Mouse (Mus musculus) neural tube, embryonic 14.5 days (tissue): ENCODE data around the gene Myo16. TPM values are rescaled to one million over a fixed set of nuclear protein-coding genes. Genes with fewer than 3 reads are reported as not detected.

Experiments used
- ATAC-seq: fragments of 200-750 bp; cut with Nextera tagmentation; 2 replicates; pipeline ENCODE4 v1.8.0; 2017; ENCODE audit warnings: low read depth, mild to moderate bottlenecking, moderate TSS enrichment, moderate library complexity
- H3K27ac ChIP-seq: fragments of 300-500 bp; sonication (generic); 2 replicates; pipeline ENCODE4 v1.5.1; 2014; ENCODE audit warnings: low read depth, mild to moderate bottlenecking, control low read depth, low read length, moderate library complexity, mixed read lengths
- H3K27me3 ChIP-seq: fragments of 300-500 bp; sonication (generic); 2 replicates; pipeline ENCODE4 v1.6.1; 2014; ENCODE audit warnings: low read length; ENCODE audit not compliant: control insufficient read depth, insufficient read depth
- H3K36me3 ChIP-seq: fragments of 300-500 bp; sonication (generic); 2 replicates; pipeline ENCODE4 v1.6.1; 2014; ENCODE audit warnings: low read length, mixed read lengths; ENCODE audit not compliant: control insufficient read depth, insufficient read depth
- H3K4me1 ChIP-seq: fragments of 300-500 bp; sonication (generic); 2 replicates; pipeline ENCODE4 v1.6.1; 2014; ENCODE audit warnings: low read length; ENCODE audit not compliant: control insufficient read depth, insufficient read depth
- H3K4me2 ChIP-seq: fragments of 300-500 bp; sonication (generic); 2 replicates; pipeline ENCODE4 v1.6.1; 2014; ENCODE audit warnings: mild to moderate bottlenecking, low read depth, low read length, control low read depth
- H3K4me3 ChIP-seq: fragments of 300-500 bp; sonication (generic); 2 replicates; pipeline ENCODE4 v1.5.1; 2014; ENCODE audit warnings: low read depth, low read length, control low read depth, mixed read lengths
- H3K9ac ChIP-seq: fragments of 300-500 bp; sonication (generic); replicated peaks from 2 replicates; pipeline ENCODE4 v1.6.1; 2014; ENCODE audit warnings: low read depth, mild to moderate bottlenecking, control low read depth, low read length, mixed read lengths
- H3K9me3 ChIP-seq: fragments of 300-500 bp; sonication (generic); 2 replicates; pipeline ENCODE4 v1.6.1; 2016; ENCODE audit warnings: low read length; ENCODE audit not compliant: control insufficient read depth
- WGBS: fragments of 180-500 bp; shearing (Covaris S2); extraction: QIAGEN DNeasy Blood & Tissue Kit; methylation state at CpG from one replicate; pipeline ENCODE4 v1.1.7; 2014; 5-methylcytosine and 5-hydroxymethylcytosine counted together
- polyA plus RNA-seq: library from polyadenylated mRNA; unstranded; fragments of >200 nt; fragmentation: Nextera tagmentation; extraction: Ambion mirVana; gene quantifications from 2 replicates; pipeline ENCODE4 v1.2.1, GENCODE M21; 2014

Myo16 gene
- polyA plus RNA-seq, 1 experiment from 2014 or later: 11.8 TPM

DNA sequence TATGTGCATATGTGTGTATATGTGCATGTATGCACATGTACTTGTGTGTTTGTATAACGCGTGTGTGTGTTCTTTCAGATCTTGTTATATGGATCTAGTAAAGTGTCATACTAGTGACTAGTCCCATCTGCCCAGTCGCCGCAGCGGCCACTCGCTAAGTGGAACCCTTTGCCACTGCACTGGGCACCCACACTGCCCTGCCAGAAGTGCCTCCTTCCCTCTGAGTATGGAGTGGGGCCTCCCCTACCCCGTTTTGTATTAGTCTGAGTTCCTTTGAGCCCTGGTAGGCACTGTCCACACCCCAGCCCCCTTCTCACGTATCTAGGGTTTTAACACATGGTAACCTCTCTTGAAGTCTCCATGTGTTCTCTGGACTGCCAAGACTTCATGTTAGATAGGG, 264.3 kb downstream of the Myo16 start:
- H3K36me3 ChIP-seq: no peaks in the 10 kb centered on the region
- no peak overlapping the region for H3K4me2 ChIP-seq
- no peaks in the 10 kb centered on the region for H3K27me3 ChIP-seq
- 92% methylated on average over 8 of the region's 8 CpGs for WGBS
- no peak for ATAC-seq
- H3K9ac ChIP-seq: no peak overlapping the region
- no peak overlapping the region for H3K27ac ChIP-seq
- H3K4me3 ChIP-seq: no peak overlapping the region
- no peaks in the 10 kb centered on the region for H3K9me3 ChIP-seq
- no peaks in the 10 kb centered on the region; the same call in 1 of the 2 replicates for H3K4me1 ChIP-seq

DNA sequence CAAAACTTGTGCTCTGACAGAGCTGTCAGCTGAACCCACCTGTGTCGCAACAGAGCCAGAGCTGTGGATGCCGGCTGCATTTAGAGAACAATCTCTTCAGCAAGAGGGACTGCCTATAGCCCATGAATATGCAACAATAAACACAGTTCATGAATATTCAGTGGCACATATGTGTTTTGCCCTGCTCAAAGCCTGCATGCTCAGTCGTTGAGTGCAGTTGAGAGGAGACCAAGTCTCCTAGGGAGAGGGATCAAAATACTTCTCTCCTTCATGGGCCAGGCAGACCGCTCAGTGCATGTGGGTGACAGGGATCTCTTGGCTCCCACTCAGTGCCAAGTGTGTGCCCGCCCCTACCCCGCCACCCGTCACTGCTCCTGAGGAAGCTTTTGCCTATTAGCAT, 265.3 kb downstream of the Myo16 start:
- ATAC-seq: peak; percentile 39; the same call in 1 of the 2 replicates
- Histone ChIP-seq H3K36me3 (no peaks in the 10 kb centered on the region), H3K27me3 (no peaks in the 10 kb centered on the region), H3K9ac (no peak overlapping the region), H3K4me1 (no peaks in the 10 kb centered on the region), H3K4me3 (no peak overlapping the region), H3K4me2 (no peak overlapping the region), H3K9me3 (no peaks in the 10 kb centered on the region), H3K27ac (no peak overlapping the region)
- WGBS: 38% methylated on average over 7 of the region's 7 CpGs

DNA sequence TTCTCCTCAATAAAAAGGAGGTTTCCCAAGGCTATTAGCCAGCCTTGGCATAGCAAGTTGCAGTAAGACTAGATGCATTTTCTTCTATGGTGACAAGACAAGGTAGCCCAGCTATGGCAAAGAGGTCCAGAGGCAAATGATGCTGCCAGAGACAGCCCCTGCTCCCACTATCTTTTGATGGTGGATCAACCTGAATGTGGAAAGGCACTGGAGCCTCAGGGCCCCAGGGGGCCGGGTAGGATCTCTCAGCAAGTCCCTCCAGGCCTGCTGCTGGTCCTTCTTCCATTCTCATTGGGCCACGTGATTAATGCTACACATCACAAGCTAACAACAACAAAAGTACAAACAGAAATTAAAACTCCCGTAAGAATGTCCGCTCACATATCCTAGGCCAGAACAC, 266.0 kb downstream of the Myo16 start:
- ATAC-seq: no peak
- Histone ChIP-seq H3K4me2 (no peak overlapping the region), H3K36me3 (no peaks in the 10 kb centered on the region), H3K4me1 (no peaks in the 10 kb centered on the region), H3K9ac (no peak overlapping the region), H3K4me3 (no peak overlapping the region), H3K9me3 (no peaks in the 10 kb centered on the region), H3K27me3 (no peaks in the 10 kb centered on the region), H3K27ac (no peak overlapping the region)
- 86% methylated on average over 4 of the region's 4 CpGs for WGBS

DNA sequence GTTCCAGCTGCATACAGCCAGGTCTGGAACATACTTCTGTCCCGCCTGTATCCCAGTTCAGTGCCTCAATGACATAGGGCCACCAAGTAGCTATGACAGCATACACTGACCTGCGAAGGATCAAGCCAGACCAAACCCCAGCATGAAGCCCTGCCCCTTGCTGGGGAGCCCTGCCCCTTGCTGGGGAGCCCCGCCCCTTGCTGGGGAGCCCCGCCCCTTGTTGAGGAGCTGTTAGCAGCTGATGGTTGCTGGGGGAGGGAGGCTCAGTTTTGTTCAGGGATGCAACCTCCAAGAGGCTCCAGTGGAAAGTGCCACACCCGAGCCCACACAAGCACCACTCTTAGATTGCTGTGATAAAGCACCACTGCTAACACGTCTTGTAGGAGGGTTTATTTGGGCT, 266.8 kb downstream of the Myo16 start:
- WGBS: 76% methylated on average over 6 of the region's 6 CpGs
- Histone ChIP-seq H3K4me1 (no peaks in the 10 kb centered on the region), H3K27ac (no peak overlapping the region), H3K4me2 (no peak overlapping the region), H3K27me3 (no peaks in the 10 kb centered on the region), H3K4me3 (no peak overlapping the region), H3K9me3 (no peaks in the 10 kb centered on the region), H3K36me3 (no peaks in the 10 kb centered on the region), H3K9ac (no peak overlapping the region)
- no peak for ATAC-seq

DNA sequence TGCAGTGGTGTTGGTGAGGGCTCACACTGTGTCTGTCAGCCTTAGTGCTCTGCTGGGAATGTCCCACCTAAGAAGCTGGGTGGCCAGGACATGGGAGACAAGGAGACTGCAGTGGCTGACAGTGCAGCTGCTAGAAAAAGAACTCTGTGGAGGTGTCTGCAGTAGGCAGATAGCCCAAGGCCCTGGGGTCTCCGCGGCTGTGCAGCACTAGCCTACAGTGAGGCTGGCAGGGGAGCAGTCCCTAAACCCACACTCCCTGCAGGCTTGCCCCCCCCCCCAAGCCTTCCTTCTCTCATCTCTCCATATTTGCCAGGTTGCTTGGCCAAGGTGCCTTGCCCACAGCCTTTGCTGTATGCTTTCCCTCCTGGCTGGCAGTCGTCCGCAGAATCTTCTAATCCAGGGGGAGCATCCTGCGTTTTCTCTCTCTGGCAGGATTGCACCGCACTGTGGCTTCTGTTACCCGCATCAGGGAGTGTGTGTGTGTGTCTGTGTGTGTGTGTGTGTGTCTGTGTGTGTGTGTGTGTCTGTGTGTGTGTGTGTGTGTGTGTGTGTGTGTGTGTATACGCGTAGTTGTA, 267.9 kb downstream of the Myo16 start:
- Histone ChIP-seq H3K9ac (no peak overlapping the region), H3K36me3 (no peaks in the 10 kb centered on the region), H3K4me2 (no peak overlapping the region), H3K27ac (no peak overlapping the region), H3K27me3 (no peaks in the 10 kb centered on the region), H3K9me3 (no peaks in the 10 kb centered on the region), H3K4me1 (no peaks in the 10 kb centered on the region), H3K4me3 (no peak overlapping the region)
- no peak for ATAC-seq
- 91% methylated on average over 9 of the region's 9 CpGs for WGBS

DNA sequence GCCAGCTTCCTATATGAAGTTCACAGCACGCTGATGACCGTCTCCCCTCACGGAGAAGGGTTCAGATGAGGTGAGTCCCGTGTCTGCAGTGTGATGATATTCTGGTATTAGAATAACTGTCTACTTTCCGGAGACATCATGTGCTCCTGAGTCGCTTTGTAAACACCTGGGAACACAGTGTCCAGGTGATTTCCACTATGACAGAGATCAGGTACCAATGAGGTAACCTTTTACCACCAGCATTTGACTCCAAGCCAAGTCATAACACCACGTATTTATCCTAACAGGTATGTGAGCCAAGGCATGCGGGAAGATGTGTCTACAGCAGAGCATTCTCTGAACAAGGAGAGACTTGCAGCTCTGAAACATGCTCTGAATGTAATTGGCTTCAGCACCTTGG, 281.8 kb downstream of the Myo16 start:
- 90% methylated on average over 8 of the region's 8 CpGs for WGBS
- no peaks in the 10 kb centered on the region for H3K27me3 ChIP-seq
- no peak overlapping the region for H3K9ac ChIP-seq
- no peaks in the 10 kb centered on the region for H3K9me3 ChIP-seq
- ATAC-seq: no peak
- H3K4me2 ChIP-seq: no peak overlapping the region
- H3K27ac ChIP-seq: no peak overlapping the region
- peaks cover 11% of the 10 kb centered on the region for H3K4me1 ChIP-seq
- no peak overlapping the region for H3K4me3 ChIP-seq
- H3K36me3 ChIP-seq: no peaks in the 10 kb centered on the region

DNA sequence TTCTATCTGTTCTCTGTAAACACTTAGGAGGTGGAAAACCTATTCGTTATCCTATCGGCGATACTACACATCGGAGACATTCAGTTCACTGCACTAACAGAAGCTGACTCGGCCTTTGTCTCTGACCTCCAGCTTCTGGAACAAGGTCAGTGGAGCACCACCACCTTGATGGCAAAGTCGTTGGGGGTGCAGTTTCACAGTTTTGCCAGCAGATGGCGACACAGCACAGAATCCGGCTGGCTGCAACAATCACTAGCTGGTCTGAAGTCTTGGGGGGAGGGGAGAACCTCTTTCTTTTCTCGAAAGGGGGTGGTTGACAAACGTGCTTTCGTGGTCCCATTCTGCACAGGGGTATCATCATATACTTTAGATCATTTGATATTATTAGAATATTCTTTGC, 285.1 kb downstream of the Myo16 start:
- peaks cover 11% of the 10 kb centered on the region for H3K4me1 ChIP-seq
- no peaks in the 10 kb centered on the region for H3K36me3 ChIP-seq
- WGBS: 17% methylated on average over 11 of the region's 11 CpGs
- peak; percentile 56 for ATAC-seq
- no peak overlapping the region for H3K9ac ChIP-seq
- H3K27ac ChIP-seq: no peak overlapping the region
- no peaks in the 10 kb centered on the region for H3K9me3 ChIP-seq
- no peak overlapping the region for H3K4me2 ChIP-seq
- H3K27me3 ChIP-seq: no peaks in the 10 kb centered on the region
- no peak overlapping the region for H3K4me3 ChIP-seq

DNA sequence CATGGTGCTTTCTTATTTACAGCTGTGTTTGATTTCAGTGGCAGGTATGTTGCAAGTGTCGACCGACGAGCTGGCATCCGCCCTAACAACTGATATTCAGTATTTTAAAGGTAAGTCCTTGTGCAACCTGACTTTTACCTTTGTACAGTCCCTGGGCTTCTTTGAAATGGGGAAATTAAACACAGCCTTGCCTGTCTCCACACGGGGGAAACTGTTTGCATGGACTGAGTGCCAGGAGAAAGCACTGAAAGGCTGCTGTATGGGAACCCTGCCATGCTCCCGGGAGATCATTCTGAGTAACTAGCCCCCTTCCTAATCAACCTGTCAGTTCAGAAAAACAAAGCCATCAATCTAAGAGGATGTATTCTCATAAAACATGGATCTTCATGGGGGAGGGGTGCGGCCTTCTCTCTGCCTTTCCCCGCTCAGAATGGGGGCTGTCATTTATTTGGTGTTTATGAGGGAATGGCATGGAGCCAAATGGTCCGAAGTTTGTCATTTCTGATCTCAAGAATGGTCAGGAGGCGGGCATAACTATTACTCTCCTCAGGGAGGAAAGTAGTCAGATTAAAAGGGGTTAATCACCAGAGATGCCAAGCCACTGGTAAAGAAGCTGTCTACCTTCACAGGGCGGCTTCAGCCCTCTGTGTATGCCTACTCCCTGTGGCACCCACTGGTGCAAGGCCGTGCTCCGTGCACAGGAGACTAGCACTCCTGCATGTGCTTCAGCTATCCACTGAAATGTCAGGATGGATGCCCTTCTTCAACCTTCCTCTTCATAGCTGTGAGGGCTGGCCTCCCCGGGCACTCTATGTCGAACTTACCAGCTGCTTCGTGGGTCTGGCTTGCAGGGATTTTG, 286.1 kb downstream of the Myo16 start:
- ATAC-seq: peak; percentile 64; the same call in 1 of the 2 replicates
- peaks cover 11% of the 10 kb centered on the region for H3K4me1 ChIP-seq
- no peak overlapping the region for H3K27ac ChIP-seq
- no peaks in the 10 kb centered on the region for H3K36me3 ChIP-seq
- no peak overlapping the region for H3K4me2 ChIP-seq
- no peaks in the 10 kb centered on the region for H3K9me3 ChIP-seq
- whole genome bisulfite sequencing: 42% methylated on average over 16 of the region's 16 CpGs
- H3K27me3 ChIP-seq: no peaks in the 10 kb centered on the region
- no peak overlapping the region for H3K4me3 ChIP-seq
- H3K9ac ChIP-seq: 0 out of 2 replicates have a peak overlapping the region, but pooled peaks have one; percentile 11

DNA sequence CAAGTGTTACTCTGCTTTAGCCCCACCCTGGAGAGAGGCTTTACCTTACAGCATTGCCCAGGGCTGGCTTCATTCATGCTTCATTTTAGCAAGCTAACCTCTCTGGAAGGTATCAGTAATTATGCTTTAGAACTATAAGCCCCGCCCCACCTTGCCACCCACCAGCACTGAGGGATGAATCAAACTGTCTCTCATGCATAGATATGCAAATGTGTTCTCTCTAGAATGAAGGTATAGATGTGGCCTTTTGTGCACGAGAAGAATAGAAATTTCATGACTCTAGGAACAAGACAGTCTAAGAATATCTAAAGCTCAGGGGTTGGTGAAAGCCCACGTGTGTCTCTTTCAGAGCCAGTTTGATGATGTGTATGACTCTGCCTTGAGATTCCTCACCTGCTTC, 288.9 kb downstream of the Myo16 start:
- Histone ChIP-seq H3K36me3 (no peaks in the 10 kb centered on the region), H3K27me3 (no peaks in the 10 kb centered on the region), H3K9ac (no peak overlapping the region), H3K4me3 (no peak overlapping the region), H3K27ac (no peak overlapping the region), H3K4me2 (no peak overlapping the region), H3K4me1 (peaks cover 11% of the 10 kb centered on the region), H3K9me3 (no peaks in the 10 kb centered on the region)
- WGBS: 31% methylated on average over 3 of the region's 3 CpGs
- no peak for ATAC-seq
